Mouse (Mus musculus) CD8-positive naive resting alpha-beta T cell, adult 2 months (primary cell): ENCODE results near the gene Gprasp1.
"Not testable (repeated sequence)": the region's sequence is repeated elsewhere in the genome, so short reads cannot be mapped to it uniquely, and the experiment has no call there.

Experiments used
- DNase-seq, 2 experiments: peaks; one replicate each; pipeline ENCODE4 v3.0.0; 2022; ENCODE audit warnings: low read depth in 2 of 2, low spot score in 2 of 2

Gene Gprasp1

GRCm38 (mm10) chrX:135742304-135743055 is at the start of gene Gprasp1, which contains the start of gene Armcx5:
Gene Gprasp1, plus strand, starts transcription at chrX:135742733.
Gene Armcx5, plus strand, starts transcription at chrX:135742733.
- DNase-seq: peak; percentile 74 to 78

DNA sequence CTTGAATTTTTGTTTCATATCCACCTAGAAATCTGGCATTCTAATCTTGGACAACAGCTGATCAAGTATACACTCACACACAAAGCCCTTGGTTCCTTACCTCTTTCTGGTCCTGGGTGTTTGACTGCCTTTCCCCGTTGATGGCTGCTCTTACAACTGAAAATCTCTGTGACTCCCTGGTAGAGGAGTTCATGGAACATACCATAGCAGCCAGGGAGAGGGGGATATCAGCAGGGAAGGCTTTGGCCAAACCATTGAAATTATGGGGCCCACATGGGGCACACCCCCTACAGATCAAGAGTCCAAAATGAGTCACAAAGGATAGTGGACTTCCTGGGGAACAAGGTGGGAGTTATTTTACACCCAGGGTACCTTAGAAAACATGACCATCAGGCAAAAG is 48.9 kb upstream of the Gprasp1 start, which contains the start of gene Tcp11x2:
Gene Tcp11x2, minus strand, starts transcription at position 158 of the 400 bp plus-strand sequence.
- no peak for DNase-seq

- no peak for DNase-seq
Measured at GRCm38 (mm10) chrX:135703111-135703510, 39.4 kb upstream of the Gprasp1 start.

- DNase-seq: no peak
Measured at GRCm38 (mm10) chrX:135704349-135704748, 38.2 kb upstream of the Gprasp1 start.

- DNase-seq: no peak
Measured at GRCm38 (mm10) chrX:135712845-135713244, 29.7 kb upstream of the Gprasp1 start.

- no peak for DNase-seq
Measured at GRCm38 (mm10) chrX:135725161-135725560, 17.4 kb upstream of the Gprasp1 start, which contains the start of gene Tmsb15a. Gene Tmsb15a, minus strand, starts transcription at chrX:135725261.

- no peak for DNase-seq
Measured at GRCm38 (mm10) chrX:135738730-135739520, 3.6 kb upstream of the Gprasp1 start.

DNA sequence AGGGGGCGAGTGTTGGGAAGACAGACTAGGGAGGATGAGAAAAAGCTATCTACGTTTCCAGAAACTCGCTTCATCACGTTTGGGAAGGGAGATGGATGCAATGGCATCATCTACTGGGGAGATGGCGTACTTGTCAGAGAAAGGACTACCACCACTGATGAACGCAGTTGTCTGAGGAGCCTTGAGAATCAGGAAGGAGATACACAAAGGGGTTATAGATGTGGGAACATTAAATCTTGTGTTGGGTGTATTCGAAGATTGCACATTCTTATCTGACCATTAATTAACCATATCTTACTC is 473 bp downstream of the Gprasp1 start:
- no peak for DNase-seq

GRCm38 (mm10) chrX:135745376-135745775 is 2.8 kb downstream of the Gprasp1 start:
- DNase-seq: not testable (repeated sequence)

GRCm38 (mm10) chrX:135752832-135753231 is 10.3 kb downstream of the Gprasp1 start:
- peak; percentile 58 to 67 for DNase-seq

- DNase-seq: no peak
Measured at GRCm38 (mm10) chrX:135761707-135762106, 19.2 kb downstream of the Gprasp1 start.

DNA sequence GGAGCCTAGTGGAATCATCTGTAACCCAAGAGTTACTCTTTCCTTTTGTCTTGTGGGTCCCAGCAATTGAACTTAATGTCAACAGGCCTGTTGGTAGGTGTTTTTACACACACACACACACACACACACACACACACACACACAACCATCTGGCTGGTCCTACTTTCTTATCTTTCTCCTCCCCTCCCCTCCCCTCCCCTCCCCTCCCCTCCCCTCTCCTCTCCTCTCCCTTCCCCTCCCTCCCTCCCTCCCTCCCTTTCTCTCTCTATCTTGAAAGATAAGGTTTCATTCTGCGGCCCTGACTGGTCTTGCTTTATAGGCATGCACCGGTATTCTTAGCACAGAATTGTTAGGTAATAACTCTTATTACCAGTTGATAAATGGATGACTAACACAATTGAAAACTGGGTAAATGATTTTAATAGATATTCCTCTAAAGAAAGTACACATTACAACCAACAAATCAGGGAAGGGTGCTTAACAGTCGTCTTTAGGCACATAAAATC is 25.6 kb downstream of the Gprasp1 start:
- DNase-seq: no peak

DNA sequence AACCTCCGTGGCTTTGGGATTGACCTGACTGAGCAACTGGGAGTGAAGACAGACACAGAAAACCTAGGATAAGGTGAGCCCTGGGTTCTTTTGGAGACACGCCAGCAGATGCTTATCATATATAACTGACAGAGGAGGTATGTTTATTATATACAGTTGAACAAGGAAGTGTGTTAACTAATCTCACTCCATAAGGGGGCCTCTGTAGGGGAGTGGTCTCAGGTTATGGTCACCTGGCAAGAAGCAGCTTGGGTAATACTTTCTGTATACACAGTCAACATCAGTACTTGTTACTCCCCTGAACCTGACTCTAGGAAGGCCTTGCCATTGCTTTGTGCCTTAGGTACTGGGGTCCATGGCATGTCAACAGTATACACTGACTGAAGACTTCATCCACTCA is 26.0 kb downstream of the Gprasp1 start:
- DNase-seq: no peak

DNA sequence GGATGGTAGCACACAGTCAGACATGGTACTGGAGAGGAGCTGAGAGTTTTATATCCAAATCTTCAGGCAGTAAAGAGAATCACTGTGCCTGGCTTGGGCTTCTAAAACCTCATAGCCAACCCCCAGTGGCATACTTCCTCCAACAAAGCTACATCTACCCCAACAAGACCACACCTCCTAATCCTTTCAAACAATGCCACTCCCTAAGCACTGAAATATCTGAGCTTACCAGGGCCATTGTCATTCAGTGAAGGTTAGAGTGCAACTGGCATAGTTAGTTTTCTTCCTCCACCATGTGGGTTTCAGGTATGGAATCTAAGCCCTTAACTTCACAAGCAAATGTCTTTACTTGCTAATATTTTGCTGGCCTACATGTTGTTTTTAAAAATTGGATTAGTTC is 49.0 kb downstream of the Gprasp1 start:
- no peak for DNase-seq

DNA sequence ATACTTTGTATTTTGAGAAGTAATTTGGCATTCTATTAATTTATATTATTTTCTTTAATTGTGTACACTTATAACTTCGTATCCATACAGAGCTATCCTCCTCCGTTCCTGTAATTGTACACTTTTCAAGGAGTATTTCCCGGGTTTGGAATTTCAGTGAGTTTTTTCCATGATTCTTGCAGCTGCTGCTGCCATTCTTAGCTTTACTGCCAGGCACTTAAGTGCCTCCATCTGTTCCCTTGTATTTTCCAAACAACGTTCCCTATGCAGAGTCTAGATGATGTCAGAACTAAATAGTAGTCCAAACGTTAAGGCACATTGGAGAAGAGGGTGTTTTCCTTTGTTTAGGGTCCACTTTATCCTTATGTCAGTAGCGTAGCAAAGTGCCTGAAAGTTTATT is 49.8 kb downstream of the Gprasp1 start:
- no peak for DNase-seq

DNA sequence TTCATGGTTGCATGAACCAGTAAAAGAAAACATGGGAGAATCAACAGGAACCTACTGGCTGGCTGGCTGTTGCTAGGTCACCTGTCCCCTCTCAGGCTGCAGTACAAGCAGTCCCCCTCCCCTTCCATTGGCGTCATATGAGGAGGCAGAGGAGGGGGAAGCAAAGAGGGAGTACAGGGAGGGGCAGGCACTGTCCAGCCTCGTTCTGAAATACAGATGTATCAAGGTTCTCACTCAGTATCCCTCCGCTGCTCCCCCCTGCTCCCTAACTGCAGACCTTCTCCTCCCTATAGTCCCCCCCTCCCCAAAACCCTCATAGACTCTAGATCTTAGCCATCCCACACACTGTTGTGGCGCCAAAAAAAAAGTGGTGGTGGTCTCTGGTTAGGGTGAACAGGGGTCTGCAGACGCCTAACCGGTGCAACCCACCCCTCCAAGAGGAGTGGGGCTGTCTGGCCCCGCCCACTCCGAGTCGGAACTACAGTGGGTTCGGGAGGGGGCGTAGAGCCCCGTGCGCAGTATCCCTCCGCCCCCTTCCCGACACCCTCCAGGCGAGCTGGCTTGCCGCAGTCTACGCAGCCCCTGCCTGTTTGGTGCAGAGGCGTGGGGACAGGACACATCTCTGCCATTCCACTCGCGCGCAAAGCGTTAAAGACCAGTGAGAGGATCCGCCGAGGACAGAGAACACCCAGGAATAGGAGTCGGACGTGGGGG is 53.2 kb downstream of the Gprasp1 start:
- DNase-seq: peak in 1 of 2 experiments; percentile 21

DNA sequence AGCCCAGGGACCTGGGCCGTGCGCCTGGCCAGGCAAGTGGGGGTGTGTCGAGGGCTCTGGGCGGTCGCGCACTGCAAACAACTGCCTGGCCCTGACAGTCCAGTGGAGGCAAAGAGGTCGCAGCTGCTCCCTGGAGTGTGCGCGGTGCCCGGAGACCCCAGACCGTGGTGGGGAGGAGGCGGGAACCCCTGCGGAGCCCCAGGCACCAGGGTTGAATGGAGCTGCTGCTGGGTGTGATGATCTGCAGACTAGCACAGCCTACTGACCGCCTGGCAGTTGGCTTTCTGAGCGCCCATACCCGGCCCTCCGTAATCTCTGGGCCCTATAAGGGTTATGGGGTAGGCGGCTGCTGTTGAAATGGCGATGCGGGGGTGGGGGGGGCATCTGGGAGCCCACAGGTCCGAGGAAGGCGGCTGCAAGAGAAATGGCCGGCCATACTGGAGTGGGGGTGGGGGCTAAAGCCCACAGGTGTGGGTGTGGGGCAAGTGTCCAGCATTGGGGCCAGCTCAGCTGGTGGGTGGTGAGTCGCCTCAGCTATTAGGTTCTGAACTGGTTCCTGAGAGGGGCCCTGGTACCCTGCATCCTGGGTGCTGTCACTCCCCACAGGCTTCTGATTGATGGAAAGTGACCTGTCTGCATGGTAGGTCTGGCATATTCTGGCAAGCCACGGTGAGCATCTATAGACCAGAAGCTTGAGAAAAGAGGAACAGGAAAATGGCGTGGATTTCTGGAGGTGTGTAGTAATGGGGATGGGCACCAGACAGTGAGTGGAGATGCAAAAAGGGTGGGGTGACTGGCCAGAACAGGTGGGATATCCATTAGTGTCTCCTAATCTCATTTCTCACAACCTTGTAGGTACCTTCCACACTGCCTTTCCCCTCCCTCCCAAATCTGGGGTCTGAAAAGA is 54.0 kb downstream of the Gprasp1 start:
- DNase-seq: not testable (repeated sequence)

DNA sequence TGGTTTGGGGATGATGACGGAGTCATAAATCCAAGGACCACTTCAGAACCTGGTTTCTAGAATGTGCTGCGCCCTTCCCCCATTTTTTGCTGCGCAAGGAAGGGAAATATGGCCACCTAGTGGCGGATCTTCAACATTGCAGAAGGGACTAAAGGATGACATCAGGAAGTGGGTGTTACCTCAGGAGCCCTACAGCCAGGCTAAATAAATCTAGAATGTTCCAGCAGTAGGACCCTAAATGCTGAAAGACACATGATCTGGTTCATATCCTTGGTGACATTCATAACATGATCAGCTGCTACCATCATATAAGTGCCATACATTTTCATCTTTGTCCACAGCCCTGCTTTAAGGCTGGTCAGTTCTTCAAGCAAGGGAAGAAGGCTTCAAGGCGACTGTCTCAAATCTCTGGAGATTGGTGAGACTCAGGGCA is 54.7 kb downstream of the Gprasp1 start, which contains the start of gene Bhlhb9:
Gene Bhlhb9, plus strand, starts transcription at position 383 of the 433 bp plus-strand sequence.
- peak; percentile 28 to 47 for DNase-seq

GRCm38 (mm10) chrX:135804149-135804548 is 61.6 kb downstream of the Gprasp1 start:
- no peak for DNase-seq

DNA sequence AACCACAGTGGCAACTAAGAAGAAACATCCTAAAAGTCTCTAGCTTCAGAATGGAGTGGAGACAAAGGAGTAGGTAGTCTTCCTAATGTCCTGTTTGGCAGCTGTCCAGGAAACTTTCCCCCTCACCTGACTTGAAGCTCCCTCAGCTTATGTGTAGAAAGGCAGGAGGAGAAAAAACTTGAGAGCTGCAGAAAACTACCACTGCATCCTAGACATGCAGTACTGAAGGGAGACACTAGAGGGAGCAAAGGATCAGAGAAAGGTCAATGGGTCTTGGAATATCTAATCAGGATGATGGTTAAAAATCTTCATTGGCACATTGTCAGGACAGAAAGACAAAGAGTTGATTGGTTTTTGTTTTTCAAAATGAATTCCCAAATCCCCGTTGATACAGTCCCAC is 63.2 kb downstream of the Gprasp1 start:
- peak; percentile 18 to 36 for DNase-seq
